Mouse (Mus musculus): ENCODE measurements at regions not wholly inside any gene's neighbourhood (a gene's known extent, or its start where the extent isn't known, plus 50 kb on each side); places are given as distances from the start of the nearest gene placed in this dataset.

DNA sequence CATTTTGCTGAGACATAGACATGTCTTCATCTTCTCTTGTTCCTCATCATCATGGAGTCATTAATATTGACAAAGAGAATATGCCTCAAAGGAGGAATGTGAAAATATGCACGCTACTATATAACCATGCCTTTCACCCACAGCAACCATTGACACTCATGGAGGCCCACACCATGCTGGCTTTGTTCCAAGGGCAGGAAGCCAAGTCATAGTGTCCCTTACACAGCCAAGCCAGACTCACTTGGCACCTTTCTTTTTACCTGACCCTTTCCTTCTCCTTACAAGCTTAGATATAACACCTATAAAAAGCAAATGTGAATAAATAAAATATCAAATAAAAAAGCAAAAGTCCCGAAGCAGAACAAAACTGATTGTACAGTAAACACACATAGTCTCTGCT is 294.3 kb downstream of the Lmbrd1 start:
- TF ChIP-seq POLR2A (IDR thresholded peaks at IDR 0.05; ENCODE audit: borderline replicate concordance, extremely low read depth, insufficient read depth, insufficient read length, poor library complexity, severe bottlenecking), result no peak
- no peak for TF ChIP-seq CTCF (IDR thresholded peaks at IDR 0.05; ENCODE audit: borderline replicate concordance, extremely low read depth, insufficient read depth, insufficient read length)
